Mouse (Mus musculus): ENCODE data around the gene Grip1. TPM values are rescaled to one million over a fixed set of nuclear protein-coding genes. Genes with fewer than 3 reads are reported as not detected.
A peak's percentile ranks its signal among the peaks of the same experiment; 100 is the strongest.

Grip1 gene
- polyA plus RNA-seq, 1 experiment from 2014 or later, result 2.2 TPM

GRCm38 (mm10) chr10:120038194-120038593 is 584.6 kb downstream of the Grip1 start:
- ChIA-PET CTCF (interaction anchor here (1.9 kb wide), 1 partner anchor 12 kb away, joined by 5 read pairs; no protein-coding TSS in a partner anchor), POLR2A (no interaction called here)
- TF ChIP-seq CTCF (IDR thresholded peaks at IDR 0.05), result no peak
- DNase-seq (ENCODE audit: low read depth, low spot score) (no peak), ATAC-seq (no peak)
- no peaks in the 10 kb centered on the region for H3K27me3 ChIP-seq
- in situ Hi-C loops (cut with MboI; ENCODE audit: low pct_unique_long_range_greater_than_20kb), result no loop called here

GRCm38 (mm10) chr10:120044237-120044636 is 590.6 kb downstream of the Grip1 start:
- ChIA-PET CTCF (no interaction called here), POLR2A (interaction anchor here (0.7 kb wide), 1 partner anchor 18 kb away, joined by 3 read pairs; no protein-coding TSS in a partner anchor)
- DNase-seq (ENCODE audit: low read depth, low spot score) (no peak), ATAC-seq (no peak)
- TF ChIP-seq CTCF (IDR thresholded peaks at IDR 0.05), result no peak
- in situ Hi-C loops (cut with MboI; ENCODE audit: low pct_unique_long_range_greater_than_20kb), result no loop called here
- no peaks in the 10 kb centered on the region for H3K27me3 ChIP-seq

GRCm38 (mm10) chr10:120044714-120045234 is 591.1 kb downstream of the Grip1 start:
- POLR2A ChIA-PET, result no interaction called here
- CTCF ChIA-PET, result interaction anchor here (1.3 kb wide), 1 partner anchor 9 kb away, joined by 4 read pairs; no protein-coding TSS in a partner anchor
- DNase-seq (ENCODE audit: low read depth, low spot score) (no peak), ATAC-seq (no peak)
- in situ Hi-C loops (cut with MboI; ENCODE audit: low pct_unique_long_range_greater_than_20kb), result no loop called here
- TF ChIP-seq CTCF (IDR thresholded peaks at IDR 0.05), result no peak
- no peaks in the 10 kb centered on the region for H3K27me3 ChIP-seq

- no peak for DNase-seq (ENCODE audit: low read depth, low spot score)
- no peak for ATAC-seq
- ChIA-PET CTCF (interaction anchor here (1.9 kb wide), 1 partner anchor 11 kb away, joined by 5 read pairs; no protein-coding TSS in a partner anchor), POLR2A (no interaction called here)
- no peak for TF ChIP-seq CTCF (IDR thresholded peaks at IDR 0.05)
- in situ Hi-C loops (cut with MboI; ENCODE audit: low pct_unique_long_range_greater_than_20kb), result no loop called here
- no peaks in the 10 kb centered on the region for H3K27me3 ChIP-seq
Observed at GRCm38 (mm10) chr10:120060579-120061237, 607.1 kb downstream of the Grip1 start.

- ChIA-PET CTCF (interaction anchor here (1.0 to 3.4 kb wide), 3 partner anchors 10 to 258 kb away, joined by 3 to 20 read pairs (median 3); no protein-coding TSS in a partner anchor), POLR2A (no interaction called here)
- no peaks in the 10 kb centered on the region for H3K27me3 ChIP-seq
- no peak for TF ChIP-seq CTCF (IDR thresholded peaks at IDR 0.05)
- peak; percentile 68 for ATAC-seq
- in situ Hi-C loops (cut with MboI; ENCODE audit: low pct_unique_long_range_greater_than_20kb), result no loop called here
- DNase-seq (ENCODE audit: low read depth, low spot score), result no peak
Observed at GRCm38 (mm10) chr10:120061238-120062130, 607.9 kb downstream of the Grip1 start.

- peak; percentile 81 for TF ChIP-seq CTCF (IDR thresholded peaks at IDR 0.05)
- in situ Hi-C loops (cut with MboI; ENCODE audit: low pct_unique_long_range_greater_than_20kb), result no loop called here
- ATAC-seq (no peak), DNase-seq (ENCODE audit: low read depth, low spot score) (no peak)
- H3K27me3 ChIP-seq, result no peaks in the 10 kb centered on the region
- ChIA-PET POLR2A (no interaction called here), CTCF (interaction anchor here (0.7 to 3.4 kb wide), 10 partner anchors 9 to 260 kb away, joined by 3 to 20 read pairs (median 4); no protein-coding TSS in a partner anchor)
Observed at GRCm38 (mm10) chr10:120064424-120064823, 610.8 kb downstream of the Grip1 start.

- TF ChIP-seq CTCF (IDR thresholded peaks at IDR 0.05), result no peak
- POLR2A ChIA-PET, result no interaction called here
- CTCF ChIA-PET, result interaction anchor here (0.7 to 2.5 kb wide), 2 partner anchors 12 to 262 kb away, joined by 3 to 11 read pairs; no protein-coding TSS in a partner anchor
- no peaks in the 10 kb centered on the region for H3K27me3 ChIP-seq
- DNase-seq (ENCODE audit: low read depth, low spot score) (no peak), ATAC-seq (no peak)
- in situ Hi-C loops (cut with MboI; ENCODE audit: low pct_unique_long_range_greater_than_20kb), result no loop called here
Observed at GRCm38 (mm10) chr10:120066319-120066718, 612.7 kb downstream of the Grip1 start.

GRCm38 (mm10) chr10:120077850-120078249 is 624.2 kb downstream of the Grip1 start:
- no peaks in the 10 kb centered on the region for H3K27me3 ChIP-seq
- DNase-seq (ENCODE audit: low read depth, low spot score) (no peak), ATAC-seq (no peak)
- TF ChIP-seq CTCF (IDR thresholded peaks at IDR 0.05), result no peak
- ChIA-PET CTCF (interaction anchor here (0.8 to 3.1 kb wide), 4 partner anchors 9 to 15 kb away, joined by 3 to 12 read pairs (median 3); no protein-coding TSS in a partner anchor), POLR2A (no interaction called here)
- in situ Hi-C loops (cut with MboI; ENCODE audit: low pct_unique_long_range_greater_than_20kb), result no loop called here

- ChIA-PET POLR2A (no interaction called here), CTCF (no interaction called here)
- H3K27me3 ChIP-seq, result no peaks in the 10 kb centered on the region
- TF ChIP-seq CTCF (IDR thresholded peaks at IDR 0.05), result no peak
- in situ Hi-C loops (cut with MboI; ENCODE audit: low pct_unique_long_range_greater_than_20kb), result no loop called here
- DNase-seq (ENCODE audit: low read depth, low spot score) (no peak), ATAC-seq (no peak)
Observed at GRCm38 (mm10) chr10:120092548-120092947, 638.9 kb downstream of the Grip1 start.

- in situ Hi-C loops (cut with MboI; ENCODE audit: low pct_unique_long_range_greater_than_20kb), result no loop called here
- CTCF ChIA-PET, result no interaction called here
- POLR2A ChIA-PET, result no interaction called here
- ATAC-seq (no peak), DNase-seq (ENCODE audit: low read depth, low spot score) (no peak)
- H3K27me3 ChIP-seq, result no peaks in the 10 kb centered on the region
- TF ChIP-seq CTCF (IDR thresholded peaks at IDR 0.05), result no peak
Observed at GRCm38 (mm10) chr10:120095136-120095535, 641.5 kb downstream of the Grip1 start.
